31 mouse cellular contexts compared by ENCODE assay signal in genomic region chrX:21704470-21704869, GRCm38 (mm10). TPM values are rescaled to one million over a fixed set of nuclear protein-coding genes. Genes with fewer than 3 reads are reported as not detected.
"Had no signal": no experiment of that assay in that cellular context is flagged by ENCODE, and none has a peak within 500 bp of the region (broad histone marks: within the 10 kb centered on the region; RNA-seq: fewer than 3 reads in every experiment).

No protein-coding gene starts in this region.

- ATAC-seq: hindbrain, embryonic 16.5 days; inflammation-experienced regulatory T-cells, adult 6 months; intestine, embryonic 15.5 days; intestine, postnatal 0 days had no signal

- H3K4me2 ChIP-seq: heart, embryonic 12.5 days; hindbrain, embryonic 14.5 days; intestine, embryonic 15.5 days; limb, embryonic 12.5 days; liver, embryonic 11.5 days had no signal

- H3K36me3 ChIP-seq: heart, embryonic 10.5 days; heart, embryonic 12.5 days; hindbrain, embryonic 10.5 days; intestine, embryonic 15.5 days; limb, embryonic 10.5 days; limb, embryonic 12.5 days had no signal

- H3K4me1 ChIP-seq: heart, embryonic 10.5 days; heart, embryonic 12.5 days; hindbrain, embryonic 10.5 days; intestine, embryonic 15.5 days; limb, embryonic 10.5 days; limb, embryonic 12.5 days had no signal

- H3K27ac ChIP-seq: gastrocnemius, adult 2 months; heart, embryonic 10.5 days; hindbrain, embryonic 10.5 days; hindbrain, embryonic 14.5 days; intestine, embryonic 15.5 days; layer of hippocampus, adult 2 months; left cerebral cortex, adult 2 months; limb, embryonic 10.5 days; limb, embryonic 12.5 days had no signal

- DNase-seq: gastrocnemius, adult 2 months; gastrocnemius, postnatal 10 days; gastrocnemius, postnatal 25 days; heart, adult 18-20 months; heart, postnatal 10 days; heart, postnatal 4 days; kidney, adult 18-20 months; kidney, adult 8-10 months; kidney, postnatal 10 days; kidney, postnatal 25 days; kidney, postnatal 4 days; liver had no signal

- H3K9ac ChIP-seq: heart, embryonic 12.5 days; hindbrain, embryonic 14.5 days; intestine, embryonic 15.5 days; limb, embryonic 12.5 days had no signal

- H3K4me3 ChIP-seq: gastrocnemius, adult 2 months; heart, embryonic 10.5 days; heart, embryonic 12.5 days; hindbrain, embryonic 10.5 days; intestine, embryonic 15.5 days; layer of hippocampus, adult 2 months; left cerebral cortex, adult 2 months; limb, embryonic 10.5 days; limb, embryonic 12.5 days had no signal

- H3K27me3 ChIP-seq: heart, embryonic 12.5 days; intestine, embryonic 15.5 days; limb, embryonic 12.5 days had no signal

- H3K9me3 ChIP-seq: heart, embryonic 10.5 days; heart, embryonic 12.5 days; hindbrain, embryonic 10.5 days; intestine, embryonic 15.5 days; limb, embryonic 10.5 days; limb, embryonic 12.5 days had no signal

RNA-seq across cellular contexts. Expression of gene Slc6a14, which starts 10.2 kb away (rescaled TPM):
- polyA plus RNA-seq: heart, embryonic 10.5 days; heart, embryonic 12.5 days; heart, embryonic 14.5 days; hindbrain, embryonic 14.5 days; hindbrain, embryonic 16.5 days; inflammation-experienced regulatory T-cells, adult 6 months; kidney, embryonic 14.5 days had no signal

RNA-seq across cellular contexts. Expression of gene Gm28269, which starts 40.4 kb away (rescaled TPM):
- polyA plus RNA-seq: frontal cortex, adult 2 months; heart, embryonic 10.5 days; heart, embryonic 12.5 days; heart, embryonic 14.5 days; heart, embryonic 16.5 days; hindbrain, embryonic 10.5 days; hindbrain, embryonic 14.5 days; hindbrain, embryonic 16.5 days; inflammation-experienced regulatory T-cells, adult 6 months; intestine, embryonic 15.5 days; intestine, postnatal 0 days; kidney, embryonic 14.5 days; kidney, embryonic 16.5 days; limb, embryonic 10.5 days; limb, embryonic 12.5 days; limb, embryonic 14.5 days; liver, embryonic 11.5 days had no signal
